Mouse (Mus musculus) heart, adult 2 months (tissue): ENCODE results near the gene Hist1h3b.

Experiments used
- CTCF ChIP-seq: fragments of 200-600 bp; IDR thresholded peaks from 2 replicates; pipeline ENCODE4 v1.8.1; 2022; ENCODE audit warnings: antibody characterized with exemption, mild to moderate bottlenecking, moderate library complexity
- EP300 ChIP-seq: fragments of 200-500 bp; IDR thresholded peaks from 2 replicates; pipeline ENCODE4 v1.6.1; 2011; ENCODE audit warnings: low read depth, low read length, control low read depth; ENCODE audit not compliant: insufficient read depth

DNA sequence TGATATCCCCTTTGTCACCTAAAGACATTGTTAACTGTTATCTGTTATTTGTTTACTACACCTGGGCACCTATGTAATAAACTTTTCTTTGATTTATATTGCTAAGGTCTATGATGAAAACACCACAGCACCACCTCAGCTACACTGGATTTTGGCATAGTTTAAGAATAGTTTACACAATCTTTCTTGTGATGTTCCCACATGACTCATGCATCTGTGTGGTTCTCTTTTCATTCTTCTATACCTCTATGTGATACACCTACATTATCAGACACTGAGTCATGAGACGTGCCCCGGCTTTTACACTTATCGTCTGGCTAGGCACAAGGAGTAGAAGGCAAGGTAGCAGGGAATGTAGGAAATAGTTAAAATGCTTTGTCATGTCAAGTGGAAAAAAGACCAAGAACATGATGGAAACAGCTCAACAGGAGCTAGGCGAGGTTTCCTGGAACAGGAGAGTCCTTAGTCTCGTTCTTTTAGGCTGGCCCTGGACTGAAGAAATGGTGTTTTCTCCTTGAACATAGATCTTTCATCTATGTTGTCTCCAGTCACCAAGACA lies 2.4 kb upstream of the Hist1h3b start:
- TF ChIP-seq EP300 (no peak), CTCF (no peak)
